Mouse (Mus musculus) G1E (cell line): ENCODE results near the gene Nus1. TPM values are rescaled to one million over a fixed set of nuclear protein-coding genes. Genes with fewer than 3 reads are reported as not detected.

Experiments used
- ATAC-seq: 2 replicates; pipeline ENCODE4 v1.8.0; 2016; ENCODE audit warnings: mild to moderate bottlenecking; ENCODE audit not compliant: insufficient number of reproducible peaks, poor library complexity, low FRiP score, severe bottlenecking; ENCODE audit errors: extremely low read depth
- DNase-seq: peaks from one replicate; pipeline ENCODE4 v3.0.0; 2012; ENCODE audit warnings: low spot score
- H3K27me3 ChIP-seq: 2 replicates; pipeline ENCODE4 v1.6.1; 2012; ENCODE audit warnings: mild to moderate bottlenecking, low read length, inconsistent platforms; ENCODE audit not compliant: insufficient read depth
- H3K36me3 ChIP-seq: replicated peaks from 2 replicates; pipeline ENCODE3; 2012; ENCODE audit warnings: mild to moderate bottlenecking, inconsistent platforms
- H3K4me1 ChIP-seq: 2 replicates; pipeline ENCODE4 v1.6.1; 2012; ENCODE audit warnings: low read depth, low read length, inconsistent platforms, mixed read lengths; ENCODE audit not compliant: insufficient read depth
- H3K4me3 ChIP-seq: 2 replicates; pipeline ENCODE4 v1.5.1; 2012; ENCODE audit warnings: low read depth, mild to moderate bottlenecking, inconsistent platforms, low read length, moderate library complexity, mixed read lengths
- H3K9me3 ChIP-seq: replicated peaks from 2 replicates; pipeline ENCODE4 v1.6.1; 2012; ENCODE audit warnings: inconsistent platforms
- CTCF ChIP-seq: IDR thresholded peaks from 2 replicates; pipeline ENCODE4 v1.5.1; 2012; ENCODE audit warnings: low read depth, low read length, inconsistent platforms, mixed read lengths
- GATA1 ChIP-seq: IDR thresholded peaks from 2 replicates; pipeline ENCODE4 v1.6.1; 2012; ENCODE audit warnings: borderline replicate concordance, low read length, inconsistent platforms, mixed read lengths
- GATA2 ChIP-seq: IDR thresholded peaks from 2 replicates; pipeline ENCODE4 v1.6.1; 2012; ENCODE audit warnings: low read depth, low read length, inconsistent platforms, borderline replicate concordance
- POLR2AphosphoS5 ChIP-seq: IDR thresholded peaks from 2 replicates; pipeline ENCODE4 v1.6.1; 2012; ENCODE audit warnings: low read depth, low read length, inconsistent platforms; ENCODE audit not compliant: insufficient replicate concordance
- TAL1 ChIP-seq: conservative IDR thresholded peaks from 2 replicates; pipeline ENCODE4 v1.6.1; 2012; ENCODE audit warnings: low read depth, low read length, inconsistent platforms, mixed read lengths
- polyA plus RNA-seq: library from polyadenylated mRNA; stranded (reverse); fragments of >175 nt; gene quantifications from 2 replicates; pipeline ENCODE4 v1.2.3, GENCODE M21; 2012
- total RNA-seq, 2 experiments: library from RNA; stranded (forward) in 1 of 2; stranded (reverse) in 1 of 2; fragments of 200-1000 nt in 1 of 2; fragments of >200 nt in 1 of 2; fragmentation: Nextera tagmentation in 1 of 2; gene quantifications; 2 replicates each; pipeline ENCODE4 v1.2.3; 2014 to 2017

Nus1 gene
- total and polyA plus RNA-seq, 3 experiments: 7.6 to 12.7 (median 8.3) TPM

DNA sequence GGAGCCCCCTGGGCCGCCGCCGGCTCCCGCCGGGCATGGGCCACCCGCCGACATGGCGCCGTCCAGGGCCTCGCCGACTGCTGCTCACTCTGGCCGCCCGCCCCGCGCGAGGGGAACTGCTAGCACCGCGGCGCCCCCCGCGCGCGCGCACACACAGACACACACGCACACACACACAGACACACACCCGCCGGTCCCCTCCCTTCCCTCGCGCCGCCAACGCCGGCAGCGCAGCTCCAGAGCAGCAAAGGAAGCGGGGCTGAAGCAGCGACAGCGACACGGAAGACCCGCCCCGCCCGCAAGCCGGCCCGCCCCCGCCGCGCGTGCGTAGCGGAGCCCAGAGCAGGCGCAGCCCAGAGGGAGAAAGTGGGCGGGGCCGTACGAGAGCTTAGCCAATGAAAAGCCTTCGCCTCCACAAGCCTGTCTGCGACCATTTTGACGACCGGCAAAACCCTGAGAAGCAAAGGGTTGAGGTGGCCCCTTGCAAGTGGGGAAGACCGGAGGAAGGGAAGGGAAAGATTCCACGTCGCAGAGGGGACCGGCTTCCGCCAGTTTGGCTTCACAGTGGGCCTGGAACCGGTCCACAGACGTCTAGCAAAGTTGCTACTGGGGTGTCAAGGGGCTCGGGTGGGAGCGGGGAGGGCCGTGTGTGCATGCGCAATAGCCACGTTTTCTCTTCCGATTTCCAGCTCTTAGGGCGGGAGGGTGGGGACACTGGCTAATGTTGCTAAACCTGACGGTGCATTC, 35.3 kb upstream of the Nus1 start, which contains the start of gene Gopc:
Gene Gopc, minus strand, starts transcription at position 280 of the 747 bp plus-strand sequence.
- Histone ChIP-seq H3K36me3 (no peaks in the 10 kb centered on the region), H3K4me1 (peaks cover 7% of the 10 kb centered on the region; the same call in 1 of the 2 replicates), H3K4me3 (peak within 1 kb of the TSS; percentile 77), H3K27me3 (no peaks in the 10 kb centered on the region), H3K9me3 (no peaks in the 10 kb centered on the region)
- TF ChIP-seq GATA1: no peak
- no peak for TF ChIP-seq CTCF
- TF ChIP-seq GATA2: no peak
- TF ChIP-seq TAL1: no peak
- TF ChIP-seq POLR2AphosphoS5: no peak
- DNase-seq: peak; percentile 60
- ATAC-seq: peak; percentile 90

DNA sequence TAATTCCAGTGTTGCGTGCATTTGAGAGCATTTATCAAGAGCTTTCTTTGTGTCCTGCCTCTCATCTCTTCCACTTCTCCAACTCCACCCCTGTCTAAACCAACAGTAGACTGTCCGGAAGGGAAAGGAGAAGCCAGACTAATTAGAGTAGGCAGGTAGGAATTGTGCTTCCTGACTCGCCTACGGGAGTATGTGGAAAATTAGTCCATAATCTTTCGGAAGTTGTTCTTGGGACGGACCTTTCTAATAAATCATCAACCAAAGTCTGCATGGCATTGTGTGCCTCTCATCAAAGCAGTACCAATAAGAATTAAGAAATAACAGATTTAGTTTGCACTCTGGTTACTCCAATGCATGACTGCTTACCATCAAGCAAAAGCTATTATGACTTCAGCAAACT, 34.3 kb upstream of the Nus1 start:
- H3K27me3 ChIP-seq: no peaks in the 10 kb centered on the region
- H3K9me3 ChIP-seq: no peaks in the 10 kb centered on the region
- H3K4me3 ChIP-seq: peak overlapping the region; percentile 77; the same call in 1 of the 2 replicates
- H3K4me1 ChIP-seq: peaks cover 7% of the 10 kb centered on the region; the same call in 1 of the 2 replicates
- no peak for ATAC-seq
- no peaks in the 10 kb centered on the region for H3K36me3 ChIP-seq
- TF ChIP-seq GATA1 (no peak), CTCF (no peak), POLR2AphosphoS5 (no peak), TAL1 (no peak), GATA2 (no peak)
- no peak for DNase-seq

DNA sequence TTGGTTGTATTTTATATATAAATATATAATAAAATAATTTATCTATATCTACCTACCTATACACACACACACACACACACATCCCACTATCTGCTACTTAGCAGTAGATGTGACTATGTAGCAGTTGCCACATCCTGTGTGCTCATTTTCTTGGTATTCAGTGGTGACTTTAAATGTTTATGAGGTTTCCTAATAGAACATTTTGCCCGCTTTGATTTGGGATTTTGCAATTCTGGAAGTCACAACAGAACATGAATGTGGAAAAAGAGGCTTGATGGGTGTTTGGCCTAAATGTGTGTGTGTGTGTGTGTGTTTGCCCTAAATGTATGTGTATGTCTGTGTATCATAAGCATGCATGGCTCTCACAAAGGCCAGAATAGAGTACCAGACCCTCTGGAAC, 33.8 kb upstream of the Nus1 start:
- ATAC-seq: no peak
- H3K4me3 ChIP-seq: no peak overlapping the region
- H3K9me3 ChIP-seq: no peaks in the 10 kb centered on the region
- H3K27me3 ChIP-seq: no peaks in the 10 kb centered on the region
- DNase-seq: no peak
- H3K4me1 ChIP-seq: peaks cover 7% of the 10 kb centered on the region; the same call in 1 of the 2 replicates
- TF ChIP-seq TAL1 (no peak), GATA1 (no peak), GATA2 (no peak), POLR2AphosphoS5 (no peak), CTCF (no peak)
- H3K36me3 ChIP-seq: no peaks in the 10 kb centered on the region

DNA sequence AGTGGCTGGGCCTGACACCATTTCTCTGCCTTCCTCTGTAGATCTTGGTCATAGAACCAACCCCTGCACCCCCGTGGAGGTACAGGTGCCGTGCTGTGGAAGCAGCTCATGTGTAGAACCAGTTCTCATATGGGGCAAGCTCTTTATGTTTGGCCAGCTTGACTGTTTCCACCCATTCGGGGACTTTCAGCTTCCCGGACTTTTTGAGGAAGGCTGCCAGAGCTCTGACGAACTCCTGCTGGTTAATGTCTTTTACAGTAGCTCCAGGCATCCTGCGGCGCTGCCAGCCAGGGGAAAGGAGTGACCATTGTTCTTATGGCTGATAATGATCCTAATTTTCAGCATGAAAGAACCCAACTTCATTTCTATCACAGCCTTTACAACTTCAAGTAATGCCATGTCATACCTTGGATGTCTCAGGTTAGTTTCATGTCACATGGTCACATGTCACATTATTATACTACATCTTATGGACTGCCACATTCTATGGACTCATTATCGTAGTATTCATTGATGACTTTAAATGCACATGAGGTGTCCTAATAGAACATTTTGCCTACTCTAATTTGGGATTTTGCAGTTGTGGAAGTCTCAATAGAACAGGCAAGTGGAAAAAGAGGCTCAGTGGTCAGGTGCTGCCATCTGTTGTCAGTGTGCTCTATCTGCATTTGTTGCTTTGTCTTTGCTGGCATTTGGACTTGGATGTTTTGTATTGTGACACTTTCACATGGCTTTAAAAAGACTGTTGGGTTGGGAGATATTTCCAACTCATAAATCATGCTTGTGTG, 32.3 kb upstream of the Nus1 start:
- H3K4me3 ChIP-seq: no peak overlapping the region
- H3K27me3 ChIP-seq: no peaks in the 10 kb centered on the region
- H3K9me3 ChIP-seq: no peaks in the 10 kb centered on the region
- no peak for TF ChIP-seq CTCF
- no peak for TF ChIP-seq POLR2AphosphoS5
- TF ChIP-seq GATA2: no peak
- no peak for TF ChIP-seq TAL1
- TF ChIP-seq GATA1: no peak
- peaks cover 7% of the 10 kb centered on the region; the same call in 1 of the 2 replicates for H3K4me1 ChIP-seq
- no peak for DNase-seq
- ATAC-seq: no peak
- no peaks in the 10 kb centered on the region for H3K36me3 ChIP-seq

DNA sequence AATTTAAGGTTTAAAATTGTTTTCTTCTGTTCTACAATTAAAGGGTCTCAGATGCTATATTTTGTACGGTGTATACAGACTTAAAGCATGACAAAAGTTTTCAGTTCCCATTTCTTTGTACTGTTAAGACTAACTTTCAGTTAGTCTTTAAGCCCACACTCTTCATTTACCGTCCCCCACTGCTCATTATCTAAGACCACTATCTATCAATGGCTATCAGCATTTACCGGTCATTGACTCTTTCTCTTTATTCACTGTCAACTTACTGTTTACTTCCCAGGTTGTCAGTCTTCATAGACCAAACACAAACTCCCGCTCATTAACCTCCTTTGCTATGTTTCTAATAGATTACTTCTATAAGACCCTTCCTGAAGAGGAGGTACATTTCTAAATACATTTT, 30.2 kb upstream of the Nus1 start:
- ATAC-seq (no peak), DNase-seq (no peak)
- Histone ChIP-seq H3K36me3 (no peaks in the 10 kb centered on the region), H3K27me3 (no peaks in the 10 kb centered on the region), H3K9me3 (no peaks in the 10 kb centered on the region), H3K4me1 (peaks cover 7% of the 10 kb centered on the region; the same call in 1 of the 2 replicates), H3K4me3 (no peak overlapping the region)
- TF ChIP-seq CTCF (no peak), GATA2 (no peak), TAL1 (no peak), POLR2AphosphoS5 (no peak)

DNA sequence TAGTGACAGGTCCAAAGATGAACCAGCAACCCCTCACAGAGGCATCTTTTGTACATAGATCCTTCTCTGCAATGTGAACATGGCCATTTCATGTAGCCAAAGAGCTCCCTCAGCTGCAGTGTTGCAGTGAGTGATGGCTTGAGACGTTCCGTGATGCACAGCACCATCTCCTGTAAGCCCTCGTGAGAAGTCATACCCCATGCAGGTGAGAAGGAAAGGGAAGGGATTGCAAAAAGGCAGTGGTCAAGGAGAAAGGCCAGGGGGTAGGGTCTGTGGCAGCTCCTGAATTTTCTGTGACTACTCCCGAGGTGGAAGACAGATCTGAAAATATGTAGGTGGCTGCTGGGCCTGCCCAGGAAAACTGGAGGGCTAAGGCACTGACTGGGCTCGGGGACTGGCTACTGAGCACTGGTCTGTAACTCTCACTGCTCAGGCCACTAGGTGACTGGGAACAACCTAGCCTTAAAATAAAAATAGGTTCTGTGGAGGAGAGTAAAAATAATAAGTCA, 28.4 kb upstream of the Nus1 start, which contains the start of gene Nepn:
Gene Nepn, plus strand, starts transcription at position 51 of the 509 bp plus-strand sequence.
- no peaks in the 10 kb centered on the region for H3K9me3 ChIP-seq
- no peaks in the 10 kb centered on the region for H3K36me3 ChIP-seq
- no peak within 1 kb of the TSS for H3K4me3 ChIP-seq
- no peaks in the 10 kb centered on the region for H3K4me1 ChIP-seq
- TF ChIP-seq CTCF: no peak
- no peak for TF ChIP-seq POLR2AphosphoS5
- TF ChIP-seq TAL1: no peak
- no peak for DNase-seq
- ATAC-seq: no peak
- no peaks in the 10 kb centered on the region for H3K27me3 ChIP-seq
